Mouse (Mus musculus): Measurements from ENCODE around the gene Smim7.

GRCm38 (mm10) chr8:72565970-72566369 lies 4.9 kb downstream of the Smim7 start:
- TF ChIP-seq CTCF (conservative IDR thresholded peaks at IDR 0.05; ENCODE audit: low read length) = no peak
- no peak for TF ChIP-seq NANOG (IDR thresholded peaks at IDR 0.05; ENCODE audit: borderline replicate concordance, low read length)
- TF ChIP-seq POU5F1 (IDR thresholded peaks at IDR 0.05; ENCODE audit: borderline replicate concordance, low read length) = no peak

All from E14TG2a.4 (cell line).